Mouse (Mus musculus) liver, adult 2 months (tissue): ENCODE measurements around the gene Hoxa4. TPM values are rescaled to one million over a fixed set of nuclear protein-coding genes. Genes with fewer than 3 reads are reported as not detected.
A peak's percentile ranks its signal among the peaks of the same experiment; 100 is the strongest.

Source experiments
- DNase-seq: peaks from one replicate; pipeline ENCODE4 v3.0.0-alpha.2; 2011; ENCODE audit warnings: low read depth, low spot score; ENCODE audit errors: extremely low read depth
- H3K27ac ChIP-seq: fragments of 200-500 bp; replicated peaks from 2 replicates; pipeline ENCODE4 v1.5.1; 2012; ENCODE audit warnings: low read depth, mild to moderate bottlenecking, control low read depth, inconsistent platforms, low read length; ENCODE audit not compliant: insufficient read depth
- H3K27me3 ChIP-seq: fragments of 200-500 bp; 2 replicates; pipeline ENCODE4 v1.6.1; 2012; ENCODE audit warnings: mild to moderate bottlenecking, moderate library complexity, low read length, inconsistent platforms; ENCODE audit not compliant: control insufficient read depth, insufficient read depth
- H3K36me3 ChIP-seq: fragments of 200-500 bp; 2 replicates; pipeline ENCODE4 v1.6.1; 2012; ENCODE audit warnings: low read length, inconsistent platforms; ENCODE audit not compliant: control insufficient read depth, insufficient read depth
- H3K4me1 ChIP-seq: fragments of 200-500 bp; 2 replicates; pipeline ENCODE4 v1.6.1; 2011; ENCODE audit warnings: low read length; ENCODE audit not compliant: control insufficient read depth, insufficient read depth
- H3K4me3 ChIP-seq: fragments of 200-500 bp; 2 replicates; pipeline ENCODE4 v1.5.1; 2011; ENCODE audit warnings: low read depth, mild to moderate bottlenecking, control low read depth, low read length, moderate library complexity; ENCODE audit not compliant: insufficient read depth
- H3K79me2 ChIP-seq: fragments of 200-500 bp; 2 replicates; pipeline ENCODE4 v1.6.1; 2012; ENCODE audit warnings: inconsistent platforms, mild to moderate bottlenecking, low read length, moderate library complexity; ENCODE audit not compliant: control insufficient read depth, insufficient read depth
- H3K9ac ChIP-seq: fragments of 200-500 bp; 2 replicates; pipeline ENCODE4 v1.6.1; 2012; ENCODE audit warnings: low read depth, mild to moderate bottlenecking, control low read depth, inconsistent platforms, low read length
- CTCF ChIP-seq: fragments of 200-500 bp; IDR thresholded peaks from 2 replicates; pipeline ENCODE4 v1.5.1; 2011; ENCODE audit warnings: low read depth, low read length, control low read depth
- POLR2A ChIP-seq: fragments of 200-500 bp; IDR thresholded peaks from 2 replicates; pipeline ENCODE4 v1.6.1; 2011; ENCODE audit warnings: low read length, control low read depth; ENCODE audit not compliant: insufficient read depth; ENCODE audit errors: extremely low read depth
- WGBS: fragments of 180-500 bp; shearing (Covaris S2); methylation state at CpG from one replicate; pipeline ENCODE4 v1.1.7; 2018; 5-methylcytosine and 5-hydroxymethylcytosine counted together
- polyA plus RNA-seq: library from polyadenylated mRNA; depleted of rRNA; stranded (reverse); fragments of >200 nt; gene quantifications from 2 replicates; pipeline ENCODE4 v1.2.3, GENCODE M21; 2012
- total RNA-seq: library from RNA; depleted of rRNA; stranded (reverse); fragments of >200 nt; gene quantifications from 2 replicates; pipeline ENCODE4 v1.2.3, GENCODE M21; 2014

Gene Hoxa4
- total and polyA plus RNA-seq, 2 experiments = 0.23 to 0.28 TPM

DNA sequence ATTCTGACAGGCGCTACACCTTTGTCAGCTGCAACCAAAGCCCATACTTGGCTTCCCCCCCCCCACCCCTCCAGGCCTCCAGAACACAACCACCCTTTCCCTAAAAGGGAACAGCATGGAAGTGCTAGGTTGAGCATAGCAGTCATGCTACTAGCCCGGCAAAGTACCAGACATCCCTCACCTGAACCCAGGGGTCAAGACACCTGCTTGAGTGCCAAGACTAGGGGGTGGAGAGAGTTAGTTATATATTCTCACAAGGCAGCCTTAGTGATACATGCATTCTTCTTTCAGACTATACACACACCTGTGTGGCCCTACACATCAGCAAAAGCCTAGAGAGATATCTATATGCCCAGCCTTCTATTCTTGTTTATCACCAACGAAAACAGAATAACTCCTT is 5.7 kb downstream of the Hoxa4 start:
- Histone ChIP-seq H3K27ac (no peak overlapping the region), H3K36me3 (no peaks in the 10 kb centered on the region), H3K9ac (no peak overlapping the region), H3K79me2 (no peaks in the 10 kb centered on the region), H3K4me1 (peaks cover 2% of the 10 kb centered on the region; the same call in 1 of the 2 replicates), H3K27me3 (peaks cover 19% of the 10 kb centered on the region), H3K4me3 (no peak overlapping the region)
- no peak for DNase-seq
- 40% methylated on average over 3 of the region's 3 CpGs for WGBS
- TF ChIP-seq POLR2A (no peak), CTCF (no peak)

DNA sequence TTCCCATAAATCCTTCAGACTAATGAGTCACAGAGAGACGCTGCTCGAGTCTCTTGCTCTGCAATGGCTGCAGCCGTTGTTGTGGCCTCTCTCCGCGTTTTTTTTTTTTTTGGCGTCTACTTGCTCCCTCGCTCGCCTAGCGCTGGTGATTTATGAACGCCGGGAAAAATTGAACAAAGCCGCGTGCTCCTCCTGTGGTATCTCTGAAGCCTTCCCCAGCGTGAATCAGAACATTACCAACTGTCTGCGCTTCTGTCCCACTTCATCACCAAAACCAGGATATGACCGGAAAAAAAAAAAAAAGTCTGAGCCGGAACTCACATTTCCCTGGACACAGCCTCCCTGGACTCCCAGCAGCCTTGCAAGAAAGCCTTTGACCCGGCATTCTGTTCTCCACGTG is 6.3 kb downstream of the Hoxa4 start:
- Histone ChIP-seq H3K36me3 (no peaks in the 10 kb centered on the region), H3K79me2 (no peaks in the 10 kb centered on the region), H3K4me3 (no peak overlapping the region), H3K27ac (no peak overlapping the region), H3K4me1 (peaks cover 2% of the 10 kb centered on the region; the same call in 1 of the 2 replicates), H3K9ac (no peak overlapping the region), H3K27me3 (peaks cover 15% of the 10 kb centered on the region)
- 11% methylated on average over 19 of the region's 19 CpGs for WGBS
- no peak for TF ChIP-seq POLR2A
- TF ChIP-seq CTCF = no peak
- no peak for DNase-seq

DNA sequence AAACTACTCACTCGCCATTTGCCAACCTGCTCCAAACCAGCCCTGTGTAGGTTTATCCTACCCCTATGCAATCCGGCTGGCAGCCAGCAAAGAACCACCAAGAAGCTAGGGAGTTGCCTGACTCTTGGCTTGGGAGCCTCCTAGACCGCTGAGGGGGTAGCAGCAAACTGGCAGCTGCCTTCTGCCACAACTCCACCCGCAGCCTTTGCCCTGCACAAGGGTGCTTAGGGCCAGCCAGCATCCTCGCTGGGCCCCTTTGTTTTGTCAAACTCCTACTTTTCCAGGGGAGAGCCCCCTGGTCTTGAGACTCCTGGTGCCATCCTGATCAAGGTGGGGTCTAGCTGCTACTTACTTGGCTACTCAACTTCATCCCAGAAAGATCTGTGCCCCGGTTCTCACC is 6.9 kb downstream of the Hoxa4 start:
- Histone ChIP-seq H3K27me3 (peaks cover 15% of the 10 kb centered on the region), H3K27ac (no peak overlapping the region), H3K9ac (no peak overlapping the region), H3K36me3 (no peaks in the 10 kb centered on the region), H3K79me2 (no peaks in the 10 kb centered on the region), H3K4me3 (no peak overlapping the region), H3K4me1 (no peaks in the 10 kb centered on the region)
- 43% methylated on average over 6 of the region's 6 CpGs for WGBS
- TF ChIP-seq CTCF (no peak), POLR2A (no peak)
- no peak for DNase-seq

DNA sequence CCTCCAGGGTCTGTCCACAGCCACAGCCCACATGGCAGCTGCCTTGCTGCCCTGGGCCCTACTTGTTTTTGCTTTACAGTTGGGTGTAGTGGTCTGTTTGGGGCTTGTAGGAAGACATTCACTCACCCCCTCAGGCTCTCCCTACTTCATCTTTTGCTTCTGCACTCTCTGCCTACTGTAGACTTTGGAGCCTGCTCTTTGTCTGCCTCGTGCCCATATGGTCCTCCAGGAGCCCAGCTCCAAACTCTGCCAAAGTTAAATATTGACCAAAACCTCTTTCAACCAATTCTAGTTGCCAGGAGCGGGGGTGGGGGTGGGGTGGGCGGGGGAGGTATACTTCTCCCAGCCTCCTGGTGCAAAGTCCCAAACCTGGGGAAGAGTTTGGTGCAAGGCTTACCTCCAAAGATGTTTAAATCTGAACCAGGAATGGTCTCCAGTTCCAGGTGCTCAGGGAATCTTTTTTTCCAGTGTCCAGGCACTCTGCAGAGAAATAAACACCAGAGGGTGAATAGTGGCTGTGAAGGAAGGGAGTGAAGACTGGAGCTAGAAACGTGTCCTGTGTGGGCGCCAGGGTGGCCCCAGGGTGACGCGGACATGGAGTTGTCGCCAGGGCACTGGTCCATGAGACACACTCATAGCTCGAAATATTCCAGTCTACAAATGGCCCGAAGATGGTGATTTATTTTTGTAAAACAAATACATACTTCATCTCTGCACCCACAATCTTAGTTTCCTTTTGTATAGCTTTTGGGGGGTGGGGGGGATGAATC is 8.1 kb downstream of the Hoxa4 start:
- no peak overlapping the region for H3K27ac ChIP-seq

DNA sequence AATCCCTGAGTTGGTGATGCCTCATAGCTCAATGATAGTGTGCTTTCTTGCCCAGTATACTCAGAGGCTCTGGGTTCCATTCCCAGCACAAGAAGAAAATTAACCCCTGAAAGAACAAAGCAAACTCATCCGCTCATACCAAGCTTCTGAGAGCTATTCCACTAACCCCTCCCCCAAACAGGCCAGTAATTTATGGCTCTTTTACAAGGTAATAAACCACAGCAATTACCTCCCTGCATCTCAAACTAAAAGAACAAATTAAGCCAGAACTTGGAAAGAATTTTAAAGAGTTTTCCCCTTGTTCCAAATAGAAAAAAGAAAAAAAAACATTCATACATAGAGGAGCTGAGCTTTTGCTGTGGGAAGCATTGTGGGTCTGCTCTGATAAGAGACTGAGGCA is 8.8 kb downstream of the Hoxa4 start:
- no peaks in the 10 kb centered on the region for H3K36me3 ChIP-seq
- no peaks in the 10 kb centered on the region for H3K79me2 ChIP-seq
- TF ChIP-seq CTCF (no peak), POLR2A (no peak)
- no peak overlapping the region for H3K27ac ChIP-seq
- H3K9ac ChIP-seq = no peak overlapping the region
- WGBS = 83% methylated on average over 1 of the region's 1 CpGs
- no peak overlapping the region for H3K4me3 ChIP-seq
- no peak for DNase-seq
- no peaks in the 10 kb centered on the region for H3K4me1 ChIP-seq
- H3K27me3 ChIP-seq = peaks cover 20% of the 10 kb centered on the region

More for the DNA sequence above, 8.1 kb downstream of the Hoxa4 start:
- peak; percentile 40 for DNase-seq
- Histone ChIP-seq H3K9ac (no peak overlapping the region), H3K4me3 (no peak overlapping the region), H3K79me2 (no peaks in the 10 kb centered on the region), H3K4me1 (no peaks in the 10 kb centered on the region), H3K36me3 (no peaks in the 10 kb centered on the region), H3K27me3 (peaks cover 18% of the 10 kb centered on the region)
- WGBS = 25% methylated on average over 10 of the region's 10 CpGs
- TF ChIP-seq CTCF (no peak), POLR2A (no peak)

DNA sequence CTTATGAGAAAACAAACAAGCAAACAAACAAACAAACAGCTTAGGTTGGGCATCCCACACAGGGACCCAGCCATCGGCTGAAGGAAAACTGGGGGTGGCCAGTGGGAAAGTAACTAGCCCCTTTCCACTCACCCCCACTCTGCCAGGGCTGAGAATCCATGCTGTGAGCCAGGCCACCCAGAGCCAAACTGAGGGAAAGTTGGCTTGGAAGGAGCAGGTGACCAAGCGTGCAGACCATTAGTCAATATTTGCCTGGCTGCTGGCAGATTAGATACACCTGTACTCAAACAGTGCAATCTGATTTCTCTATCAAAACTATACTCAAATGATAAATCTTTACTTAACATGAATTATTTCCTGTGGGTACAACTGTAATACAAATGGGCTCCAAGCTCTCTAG is 9.5 kb downstream of the Hoxa4 start:
- Histone ChIP-seq H3K36me3 (no peaks in the 10 kb centered on the region), H3K27me3 (peaks cover 21% of the 10 kb centered on the region), H3K4me3 (no peak overlapping the region), H3K4me1 (no peaks in the 10 kb centered on the region), H3K79me2 (no peaks in the 10 kb centered on the region), H3K9ac (no peak overlapping the region), H3K27ac (no peak overlapping the region)
- 21% methylated on average over 2 of the region's 2 CpGs for WGBS
- TF ChIP-seq CTCF = no peak
- TF ChIP-seq POLR2A = no peak
- DNase-seq = no peak
